Mouse (Mus musculus) gastrocnemius, adult 8-10 months (tissue): ENCODE data around the gene Phykpl. TPM values are rescaled to one million over a fixed set of nuclear protein-coding genes. Genes with fewer than 3 reads are reported as not detected.

Experiments used
- DNase-seq, 2 experiments: peaks; one replicate each; pipeline ENCODE4 v3.0.0; 2022; ENCODE audit warnings: low spot score in 2 of 2
- total RNA-seq, 4 experiments: library from RNA; stranded (reverse); gene quantifications; 2 replicates each; pipeline ENCODE4 v1.2.4; 2022

The Phykpl gene
- total RNA-seq, result 10 to 100 TPM in 3 of 4 experiments, 1 to 10 TPM in 1; 9.4 to 13.5 (median 12.8) TPM

GRCm38 (mm10) chr11:51584431-51585248 lies at the start of gene Phykpl:
Phykpl (plus strand) TSS chr11:51584757.
- peak; percentile 96 to 97 for DNase-seq

- DNase-seq, result no peak
Observed at GRCm38 (mm10) chr11:51538388-51538787, 46.2 kb upstream of the Phykpl start.

DNA sequence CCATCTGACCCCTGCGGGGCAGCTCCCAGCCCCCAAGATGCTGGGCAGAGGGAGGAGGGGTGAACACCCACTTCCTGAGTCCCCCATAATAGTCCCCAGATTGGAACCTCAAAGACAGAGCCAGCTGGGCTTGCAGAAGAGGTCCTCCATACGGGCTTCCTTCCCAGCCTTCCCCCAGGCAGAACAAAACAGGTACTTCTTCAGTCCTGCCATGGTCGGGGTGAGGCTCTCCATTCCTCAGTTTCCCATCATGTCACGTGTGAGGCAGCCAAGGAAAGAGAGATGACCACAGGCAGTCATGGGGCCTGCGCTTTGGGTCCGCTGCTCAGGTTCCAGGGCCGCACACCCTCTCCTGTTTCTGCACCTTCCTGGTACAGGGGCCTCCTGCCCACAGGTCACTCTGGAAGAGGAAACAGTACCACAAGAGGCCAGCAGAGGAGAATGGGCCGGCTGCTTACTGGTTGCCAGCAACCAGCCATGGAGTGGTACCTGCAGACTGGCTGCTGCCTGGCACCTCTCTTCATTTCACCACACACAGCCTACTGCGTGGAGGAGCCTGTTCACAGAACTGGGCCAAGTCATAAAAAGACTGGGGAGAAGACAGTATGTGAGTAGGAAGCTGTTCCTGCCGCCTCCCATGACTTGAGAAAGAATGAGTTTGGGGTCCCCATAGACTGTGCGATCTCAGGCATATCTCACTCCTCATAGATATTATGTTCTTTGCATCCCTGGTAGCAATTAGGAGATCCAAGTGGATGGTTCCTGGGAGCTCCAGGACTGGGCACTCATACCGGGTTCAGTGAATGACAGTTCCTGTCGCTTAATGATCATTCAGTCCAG lies 45.4 kb upstream of the Phykpl start:
- no peak for DNase-seq

GRCm38 (mm10) chr11:51539759-51540282 lies 44.7 kb upstream of the Phykpl start:
- peak; percentile 93 to 94 for DNase-seq

DNA sequence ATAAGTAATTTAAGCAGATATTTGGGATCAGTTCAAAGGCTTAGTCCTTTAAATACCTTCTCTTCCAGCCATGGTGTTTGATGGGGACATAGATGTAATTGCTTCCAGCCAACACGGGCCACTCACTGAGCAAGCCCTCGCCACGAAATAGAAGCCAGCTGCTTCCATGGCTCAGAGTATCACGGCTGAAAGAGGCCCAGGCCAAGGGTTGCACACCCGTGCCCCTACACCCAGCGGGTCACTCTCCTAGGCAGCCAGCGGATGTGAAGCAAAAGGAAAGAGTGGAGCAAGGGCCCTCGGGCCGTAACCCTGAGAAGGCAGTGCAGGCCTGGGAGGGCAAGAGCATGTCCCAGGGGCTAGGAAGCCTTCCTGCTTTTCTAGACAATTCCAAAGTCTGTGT lies 42.1 kb upstream of the Phykpl start:
- no peak for DNase-seq

GRCm38 (mm10) chr11:51543487-51544050 lies 41.0 kb upstream of the Phykpl start:
- no peak for DNase-seq

- no peak for DNase-seq
Observed at GRCm38 (mm10) chr11:51544413-51544812, 40.1 kb upstream of the Phykpl start.

- DNase-seq, result no peak
Observed at GRCm38 (mm10) chr11:51545811-51546210, 38.7 kb upstream of the Phykpl start.

DNA sequence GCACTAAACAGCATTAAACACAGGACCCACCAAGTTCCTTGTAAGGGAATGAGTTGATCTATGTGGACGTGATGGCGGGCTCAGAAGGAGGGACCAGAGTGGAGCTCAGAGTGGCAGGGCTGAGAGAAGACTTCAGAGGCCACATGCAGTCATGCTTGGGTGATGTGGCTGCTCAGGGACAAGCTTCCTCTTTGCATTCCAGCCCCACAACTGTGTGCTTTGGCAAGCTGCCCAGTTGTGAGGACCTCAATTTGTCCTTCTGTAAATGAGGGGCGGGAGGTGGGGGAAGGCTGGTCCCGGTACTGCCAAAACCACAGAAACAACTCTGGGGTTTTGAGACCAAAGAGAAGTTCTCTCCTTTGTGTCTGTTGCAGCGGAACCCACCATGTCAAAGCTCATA lies 33.3 kb upstream of the Phykpl start:
- DNase-seq, result no peak

GRCm38 (mm10) chr11:51552091-51552490 lies 32.5 kb upstream of the Phykpl start:
- no peak for DNase-seq

DNA sequence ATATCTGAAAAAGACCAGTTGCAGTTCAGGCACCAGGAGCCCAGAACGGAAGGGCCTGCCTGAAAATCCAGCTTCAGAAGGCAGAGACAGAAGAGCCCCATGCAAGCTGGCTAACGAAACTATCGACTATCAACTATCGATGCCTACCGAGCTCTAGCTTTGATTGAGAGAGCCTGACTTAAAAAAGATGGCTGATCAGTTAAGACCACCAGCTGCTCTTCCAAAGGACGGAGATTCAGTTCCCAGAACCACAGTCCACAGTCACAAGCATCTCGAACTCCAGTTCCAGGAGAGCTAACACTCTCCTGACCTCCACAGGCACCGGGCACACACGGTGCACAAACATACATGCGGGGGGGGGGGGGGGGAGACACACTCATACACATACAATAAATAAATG lies 30.0 kb upstream of the Phykpl start:
- no peak for DNase-seq

DNA sequence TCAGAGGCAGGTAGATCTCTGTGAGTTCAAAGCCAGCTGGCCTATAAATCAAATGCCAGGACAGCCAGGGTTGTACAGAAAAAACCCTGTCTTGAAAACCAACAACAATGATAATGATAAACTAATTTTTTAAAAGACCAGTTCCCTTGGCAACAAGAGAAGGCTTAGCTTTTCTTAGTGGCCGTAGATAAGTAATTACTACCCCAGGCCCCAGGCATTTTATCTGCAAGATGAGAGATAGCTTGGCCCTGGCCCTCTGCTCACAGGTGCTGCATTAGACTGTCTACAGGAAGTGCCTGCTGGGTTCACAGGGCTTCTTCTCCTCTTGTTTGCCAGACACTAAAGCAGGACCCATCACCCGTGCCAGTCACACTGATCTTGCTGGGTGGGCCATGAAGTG lies 29.5 kb upstream of the Phykpl start:
- no peak for DNase-seq

DNA sequence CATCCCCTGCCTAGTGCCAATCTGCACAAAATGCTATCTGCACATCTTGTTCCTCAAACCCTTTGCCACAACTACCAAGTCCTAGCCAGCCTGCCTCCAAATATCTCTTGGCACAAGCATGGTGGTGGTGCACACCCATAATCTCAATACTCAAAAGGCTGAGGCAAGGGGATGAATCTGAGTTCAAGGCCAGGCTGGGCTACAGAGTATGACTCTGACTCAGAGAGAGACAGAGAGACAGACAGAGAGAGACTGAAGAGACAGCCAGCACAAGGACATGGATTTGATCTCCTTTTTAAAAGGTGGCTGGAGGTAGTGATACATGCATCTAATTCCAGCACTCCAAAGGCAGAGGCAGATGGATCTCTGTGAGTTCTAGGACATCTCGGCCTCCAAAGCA lies 21.3 kb upstream of the Phykpl start:
- DNase-seq, result no peak

DNA sequence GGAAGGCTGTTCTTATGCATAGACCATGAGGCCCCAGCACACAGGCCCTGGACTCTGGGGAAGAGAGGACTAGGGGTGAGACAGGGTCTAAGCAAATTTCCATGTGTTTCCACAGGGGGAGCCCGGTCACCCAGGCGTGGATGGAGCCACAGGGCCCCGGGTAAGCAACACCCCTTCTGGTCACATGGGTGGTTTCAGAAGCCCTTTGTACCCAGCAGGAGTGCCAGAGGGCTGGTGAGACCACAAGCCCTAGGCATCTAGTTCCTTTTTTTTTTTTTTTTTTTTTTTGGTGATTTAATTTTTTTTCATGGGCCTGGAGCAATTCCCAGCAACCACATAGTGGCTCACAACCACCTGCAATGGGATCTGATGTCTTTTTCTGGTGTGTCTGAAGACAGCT lies 19.5 kb upstream of the Phykpl start:
- DNase-seq, result no peak

- no peak for DNase-seq
Observed at GRCm38 (mm10) chr11:51565951-51566350, 18.6 kb upstream of the Phykpl start.

- DNase-seq, result no peak
Observed at GRCm38 (mm10) chr11:51568801-51569200, 15.8 kb upstream of the Phykpl start.

- no peak for DNase-seq
Observed at GRCm38 (mm10) chr11:51576454-51576853, 8.1 kb upstream of the Phykpl start.

GRCm38 (mm10) chr11:51577587-51577986 lies 7.0 kb upstream of the Phykpl start:
- no peak for DNase-seq

GRCm38 (mm10) chr11:51579024-51579423 lies 5.5 kb upstream of the Phykpl start:
- DNase-seq, result no peak

DNA sequence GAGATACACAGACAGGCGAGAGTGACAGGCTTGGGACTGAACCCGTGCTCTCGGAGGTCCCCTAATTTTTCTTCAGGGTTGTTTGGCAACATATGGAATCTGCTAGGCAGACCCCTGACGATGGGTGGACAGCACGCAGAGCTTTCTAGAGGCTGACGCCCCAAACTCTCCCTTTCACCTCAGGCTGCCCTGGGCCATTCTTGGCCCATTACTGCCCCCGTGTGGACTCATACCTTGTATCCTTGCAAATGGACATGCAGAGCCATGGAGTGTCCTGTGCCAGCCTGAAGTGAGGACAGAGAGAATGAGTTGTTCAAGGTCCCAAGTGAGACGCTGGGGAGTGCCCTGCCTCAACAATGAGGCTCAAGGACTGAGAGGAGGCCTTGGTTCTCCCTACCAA lies 1.8 kb upstream of the Phykpl start:
- DNase-seq, result peak; percentile 48 to 57

GRCm38 (mm10) chr11:51584057-51584430 lies 513 bp upstream of the Phykpl start:
- DNase-seq, result peak in 1 of 2 experiments; percentile 15
